Mouse (Mus musculus) cerebellum, postnatal 4 days (tissue): ENCODE data around the gene Hist1h1c.
"Not testable (repeated sequence)": the region's sequence is repeated elsewhere in the genome, so short reads cannot be mapped to it uniquely, and the experiment has no call there.

Experiments
- DNase-seq, 2 experiments: peaks; one replicate each; pipeline ENCODE4 v3.0.0; 2022; ENCODE audit warnings: low spot score in 2 of 2, mixed read lengths in 1 of 2

The Hist1h1c gene

DNA sequence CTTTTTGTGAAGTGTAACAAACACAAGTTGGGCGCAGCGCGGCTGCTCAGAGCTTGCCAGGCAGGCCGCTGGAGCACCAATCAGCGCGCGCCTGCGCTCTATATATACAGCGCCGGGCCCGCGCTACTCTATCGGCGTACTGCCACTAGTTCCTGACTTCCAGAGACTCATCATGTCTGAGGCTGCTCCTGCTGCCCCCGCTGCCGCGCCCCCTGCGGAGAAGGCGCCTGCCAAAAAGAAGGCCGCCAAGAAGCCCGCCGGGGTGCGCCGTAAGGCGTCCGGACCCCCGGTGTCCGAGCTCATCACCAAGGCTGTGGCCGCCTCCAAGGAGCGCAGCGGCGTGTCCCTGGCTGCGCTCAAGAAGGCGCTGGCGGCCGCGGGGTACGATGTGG lies at the start of gene Hist1h1c:
Gene Hist1h1c (plus strand): TSS at position 132 of the 392 bp plus-strand sequence.
- peak; percentile 65 to 88 for DNase-seq

DNA sequence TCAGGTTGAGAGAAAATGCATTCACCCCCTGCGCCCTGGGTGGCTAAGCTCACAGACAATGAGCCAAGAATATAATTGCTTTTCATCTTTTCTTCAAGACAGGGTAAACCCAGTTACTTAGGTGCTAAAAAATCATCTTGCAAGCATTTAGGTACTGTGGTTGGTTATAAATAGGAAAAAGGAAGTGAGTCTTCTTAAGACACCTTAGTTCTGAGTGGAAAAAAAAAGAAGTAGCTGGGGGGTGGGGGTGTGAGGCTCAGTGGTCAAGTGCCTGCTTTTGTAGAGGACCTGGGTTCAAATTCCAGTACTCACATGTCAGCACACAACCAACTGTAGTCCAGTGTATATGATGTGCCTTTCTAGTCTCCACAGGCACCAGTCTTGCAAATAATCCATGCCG lies 49.7 kb upstream of the Hist1h1c start:
- no peak for DNase-seq

DNA sequence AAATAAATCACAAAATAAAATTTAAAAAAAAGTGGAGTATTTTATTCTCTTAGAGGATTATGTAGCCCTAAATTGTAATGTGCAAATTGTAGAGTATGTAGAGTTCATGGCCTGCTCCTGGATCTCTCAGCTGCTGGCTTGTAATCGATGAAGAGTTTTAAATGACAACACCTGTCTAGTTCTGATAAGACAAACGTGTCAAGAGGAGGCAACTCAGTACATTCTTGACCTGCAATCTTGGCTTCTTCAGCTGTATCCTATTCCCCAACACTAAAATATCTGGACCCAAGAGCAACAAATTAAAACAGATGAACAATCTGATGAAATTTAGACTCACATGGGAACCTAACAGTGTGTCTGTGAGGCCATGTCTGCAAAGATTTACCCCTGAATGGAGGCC lies 49.1 kb upstream of the Hist1h1c start:
- DNase-seq, result no peak

DNA sequence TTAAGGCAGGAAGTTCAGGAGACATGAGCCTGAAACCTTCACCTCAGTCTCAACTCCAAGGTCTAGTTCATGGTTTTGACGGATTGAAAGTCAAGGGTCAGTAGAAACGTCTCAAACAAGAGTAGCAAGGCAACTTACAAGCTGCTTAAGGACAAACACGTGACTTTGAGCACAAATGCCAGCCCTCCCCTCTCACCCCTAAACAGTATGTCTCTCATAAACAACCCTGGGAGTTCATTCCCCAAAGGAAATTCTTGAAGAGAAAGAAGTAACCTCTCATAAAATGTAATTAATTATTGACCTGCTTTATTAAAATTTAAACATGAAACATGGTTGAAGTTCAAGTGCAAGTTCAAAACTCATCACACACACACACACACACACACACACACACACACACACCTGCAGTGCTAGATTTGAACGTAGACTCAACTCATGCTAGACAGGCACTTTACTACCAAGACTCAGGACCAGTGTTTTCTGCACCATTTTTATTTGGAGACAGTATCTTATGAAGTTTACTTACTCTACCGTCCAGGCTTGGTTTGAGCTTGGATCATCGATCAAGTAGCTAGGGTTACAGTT lies 44.7 kb upstream of the Hist1h1c start:
- no peak for DNase-seq

DNA sequence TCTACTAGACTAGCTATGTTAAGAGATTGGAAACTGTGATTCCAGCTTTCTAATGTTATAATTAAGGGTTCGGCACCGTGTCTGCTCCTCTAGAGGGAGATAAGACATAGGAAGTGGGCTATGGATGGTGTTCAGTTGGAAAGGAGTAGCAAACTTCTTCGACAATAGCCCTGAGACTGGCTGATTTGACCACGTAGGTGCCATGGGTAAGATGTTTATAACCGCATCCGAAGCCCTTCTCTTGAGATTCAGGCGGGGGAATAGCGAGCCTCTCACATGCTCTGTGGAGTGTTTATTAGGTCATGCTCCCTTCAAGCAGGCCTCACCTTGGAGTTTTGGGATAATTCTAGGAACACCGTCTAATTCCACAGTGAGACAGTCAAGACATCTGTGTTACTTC lies 43.7 kb upstream of the Hist1h1c start:
- DNase-seq, result no peak

DNA sequence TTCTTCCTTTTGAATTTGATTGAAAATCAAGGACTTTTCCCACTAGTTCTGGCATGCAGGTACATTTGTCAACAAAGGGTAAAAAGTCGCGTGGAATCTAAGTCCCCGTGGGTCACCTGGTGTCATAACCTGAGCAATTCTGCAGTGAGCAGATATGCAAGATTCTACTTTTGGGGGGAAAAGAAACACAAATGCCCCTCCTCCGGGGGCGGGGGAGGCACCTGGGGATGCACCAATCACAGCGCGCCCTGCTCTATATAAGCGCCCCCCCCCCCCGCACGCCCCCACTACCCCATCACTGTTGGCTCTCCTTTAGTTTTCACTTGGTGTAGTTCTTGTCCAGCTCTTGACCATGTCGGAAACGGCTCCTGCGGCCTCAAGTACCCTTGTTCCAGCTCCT lies 43.1 kb upstream of the Hist1h1c start, which contains the start of gene Hist1h1t:
Gene Hist1h1t (plus strand): TSS at position 301 of the 400 bp plus-strand sequence.
- no peak for DNase-seq

DNA sequence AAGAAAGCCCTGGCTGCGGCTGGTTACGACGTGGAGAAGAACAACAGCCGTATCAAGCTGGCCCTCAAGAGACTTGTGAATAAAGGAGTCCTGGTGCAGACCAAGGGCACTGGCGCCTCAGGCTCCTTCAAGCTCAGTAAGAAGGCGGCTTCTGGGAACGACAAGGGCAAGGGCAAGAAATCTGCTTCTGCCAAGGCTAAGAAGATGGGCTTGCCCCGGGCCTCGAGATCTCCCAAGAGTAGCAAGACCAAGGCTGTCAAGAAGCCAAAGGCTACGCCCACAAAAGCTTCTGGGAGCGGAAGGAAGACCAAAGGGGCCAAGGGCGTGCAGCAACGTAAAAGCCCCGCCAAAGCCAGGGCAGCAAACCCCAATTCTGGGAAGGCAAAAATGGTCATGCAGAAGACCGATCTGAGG lies 42.5 kb upstream of the Hist1h1c start:
- no peak for DNase-seq

DNA sequence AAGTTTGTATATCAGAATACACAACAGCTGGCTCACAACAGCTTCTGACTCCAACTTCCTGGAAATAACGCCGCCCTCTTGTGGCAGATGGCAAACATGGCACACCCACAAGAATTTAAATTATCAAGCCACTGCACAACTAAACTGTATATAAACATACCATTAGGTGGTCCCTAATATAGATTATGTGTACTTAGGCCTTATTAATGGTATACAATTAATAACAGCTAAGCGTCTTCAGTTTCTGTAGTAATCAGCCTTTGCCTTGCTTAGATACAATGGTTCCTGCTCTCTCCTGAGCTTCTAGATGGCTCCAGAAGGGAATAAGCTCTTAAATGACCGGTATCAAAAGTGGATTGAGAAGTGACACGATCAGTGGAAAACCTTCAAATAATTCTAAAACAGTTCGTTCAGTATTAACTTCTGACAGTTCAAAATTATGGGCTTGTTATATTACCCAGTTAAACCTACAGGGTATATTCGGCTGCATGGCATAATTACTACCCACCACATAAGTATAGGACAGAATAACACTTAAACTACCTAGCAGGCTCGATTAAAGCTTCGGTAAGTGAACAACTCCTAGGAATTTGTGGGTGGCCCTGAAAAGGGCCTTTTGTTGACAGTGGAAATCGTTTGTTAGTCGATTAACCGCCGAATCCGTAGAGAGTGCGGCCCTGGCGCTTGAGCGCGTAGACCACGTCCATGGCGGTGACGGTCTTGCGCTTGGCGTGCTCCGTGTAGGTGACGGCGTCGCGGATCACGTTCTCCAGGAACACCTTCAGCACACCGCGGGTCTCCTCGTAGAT lies 40.9 kb upstream of the Hist1h1c start:
- DNase-seq, result peak in 1 of 2 experiments; percentile 49

DNA sequence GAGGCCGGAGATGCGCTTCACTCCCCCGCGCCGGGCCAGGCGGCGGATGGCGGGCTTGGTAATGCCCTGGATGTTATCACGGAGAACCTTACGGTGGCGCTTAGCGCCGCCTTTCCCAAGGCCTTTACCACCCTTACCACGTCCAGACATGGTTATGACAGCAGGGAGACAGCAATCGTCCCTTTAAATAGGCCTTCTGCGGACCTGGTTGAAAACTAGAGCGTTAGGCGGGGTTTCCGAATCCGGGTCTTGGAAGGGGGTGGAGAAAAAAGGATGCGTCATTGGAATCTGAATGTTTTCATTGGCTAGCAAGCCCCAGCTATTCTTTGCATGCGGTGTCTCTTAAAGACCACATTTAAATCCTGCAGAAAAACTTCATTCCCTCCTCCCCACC lies 40.3 kb upstream of the Hist1h1c start, which contains the start of gene Hist1h4c:
Gene Hist1h4c (minus strand): TSS at position 155 of the 394 bp plus-strand sequence.
- DNase-seq, result peak; percentile 95 to 98

DNA sequence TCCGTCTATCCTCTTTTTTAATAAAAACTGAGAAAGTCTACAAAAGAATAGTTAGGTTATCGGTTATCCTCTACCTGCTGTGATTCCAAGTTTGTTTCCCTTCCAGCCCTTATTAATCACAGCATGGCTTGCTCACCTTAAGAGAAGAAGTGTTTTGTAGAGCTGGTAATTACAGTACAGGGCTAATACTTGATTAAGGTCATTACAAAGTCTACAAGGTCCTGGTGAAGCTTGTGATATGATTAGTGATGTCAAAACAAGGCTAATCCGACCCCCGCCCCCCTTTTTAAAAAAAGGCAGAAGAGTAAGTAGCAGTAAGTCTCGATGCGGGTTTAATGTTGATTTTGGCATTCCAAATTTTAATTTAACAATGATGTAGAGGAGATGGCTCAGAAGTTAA lies 39.6 kb upstream of the Hist1h1c start:
- no peak for DNase-seq

DNA sequence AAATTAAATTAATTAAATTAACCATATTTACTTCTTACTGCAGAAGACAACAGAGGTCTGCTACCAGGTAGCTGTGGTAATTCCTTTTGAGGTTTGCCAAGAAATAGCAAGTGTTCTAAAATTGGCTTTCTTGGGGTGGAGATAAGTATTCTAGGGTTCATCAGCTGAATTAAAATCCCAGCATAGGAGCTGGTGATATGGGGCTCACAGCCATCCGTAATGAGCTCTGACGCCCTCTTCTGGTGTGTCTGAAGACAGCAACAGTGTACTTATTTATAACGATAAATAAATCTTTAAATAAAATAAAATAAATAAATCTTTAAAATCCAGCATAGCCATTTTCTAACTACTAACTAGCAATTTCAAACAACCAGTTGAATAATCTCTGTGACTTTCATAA lies 38.8 kb upstream of the Hist1h1c start:
- no peak for DNase-seq

DNA sequence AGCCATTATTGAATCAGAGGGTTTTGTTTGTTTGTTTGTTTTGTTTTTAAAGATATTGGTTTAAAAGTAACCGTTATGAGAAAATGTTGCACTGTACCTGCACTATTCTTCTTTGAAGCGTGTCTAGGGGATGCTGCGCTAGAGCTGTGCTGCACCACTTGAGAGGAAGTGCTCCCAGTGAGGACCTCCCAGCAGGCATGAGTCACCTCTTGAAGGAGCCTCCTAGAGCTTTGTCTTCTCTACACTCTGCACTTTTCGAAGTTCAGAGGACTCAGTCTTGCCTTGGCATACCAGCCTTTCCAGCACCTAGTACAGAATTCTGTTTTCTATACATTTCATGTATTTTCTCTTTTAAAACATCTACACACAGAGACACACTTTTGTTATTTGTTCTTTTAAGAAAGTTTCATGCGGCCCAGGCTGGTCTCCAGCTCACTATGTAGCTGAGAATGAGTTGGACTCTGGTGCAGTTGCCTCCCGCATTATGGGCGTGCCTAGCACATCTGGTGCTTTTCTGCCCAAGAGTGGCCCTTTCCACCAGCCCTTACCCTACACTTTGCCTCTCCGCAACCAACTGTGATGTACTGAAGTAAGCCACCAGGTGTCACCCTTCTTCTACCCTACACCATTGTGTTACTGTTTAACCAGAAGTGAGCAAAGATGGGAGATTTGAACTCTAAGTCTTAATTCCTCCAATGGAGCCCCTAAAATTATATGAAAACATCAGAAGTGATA lies 37.7 kb upstream of the Hist1h1c start:
- peak in 1 of 2 experiments; percentile 60 for DNase-seq

DNA sequence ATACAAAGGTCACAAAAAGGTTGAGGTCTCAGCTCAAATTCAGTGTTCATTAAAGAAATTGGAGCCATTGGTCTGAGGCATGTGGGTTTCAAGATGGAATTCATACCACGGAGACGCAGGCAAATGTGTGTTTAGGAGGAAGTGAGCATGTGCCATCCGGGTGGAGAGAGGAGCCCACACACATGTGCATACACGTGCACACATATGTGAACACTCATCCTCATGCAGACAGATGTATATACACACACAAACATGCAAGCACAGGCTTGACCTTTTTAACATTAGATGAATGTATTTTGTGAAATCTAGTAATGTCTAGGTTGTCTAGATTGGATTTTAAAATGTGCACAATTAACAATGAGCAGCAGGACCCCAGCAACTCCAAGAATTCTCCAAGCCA lies 36.4 kb upstream of the Hist1h1c start:
- DNase-seq, result no peak

DNA sequence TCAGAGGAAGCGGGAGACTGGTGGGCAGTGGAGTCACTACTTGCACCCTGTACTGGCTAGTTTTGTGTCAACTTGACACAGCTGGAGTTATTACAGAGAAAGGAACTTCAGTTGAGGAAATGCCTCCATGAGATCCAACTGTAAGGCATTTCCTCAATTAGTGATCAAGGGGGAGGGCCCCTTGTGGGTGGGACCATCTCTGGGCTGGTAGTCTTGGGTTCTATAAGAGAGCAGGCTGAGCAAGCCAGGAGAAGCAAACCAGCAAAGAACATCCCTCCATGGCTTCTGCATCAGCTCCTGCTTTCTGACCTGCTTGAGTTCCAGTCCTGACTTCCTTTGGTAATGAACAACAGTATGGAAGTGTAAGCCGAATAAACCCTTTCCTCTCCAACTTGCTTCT lies 35.8 kb upstream of the Hist1h1c start:
- DNase-seq, result not testable (repeated sequence)

DNA sequence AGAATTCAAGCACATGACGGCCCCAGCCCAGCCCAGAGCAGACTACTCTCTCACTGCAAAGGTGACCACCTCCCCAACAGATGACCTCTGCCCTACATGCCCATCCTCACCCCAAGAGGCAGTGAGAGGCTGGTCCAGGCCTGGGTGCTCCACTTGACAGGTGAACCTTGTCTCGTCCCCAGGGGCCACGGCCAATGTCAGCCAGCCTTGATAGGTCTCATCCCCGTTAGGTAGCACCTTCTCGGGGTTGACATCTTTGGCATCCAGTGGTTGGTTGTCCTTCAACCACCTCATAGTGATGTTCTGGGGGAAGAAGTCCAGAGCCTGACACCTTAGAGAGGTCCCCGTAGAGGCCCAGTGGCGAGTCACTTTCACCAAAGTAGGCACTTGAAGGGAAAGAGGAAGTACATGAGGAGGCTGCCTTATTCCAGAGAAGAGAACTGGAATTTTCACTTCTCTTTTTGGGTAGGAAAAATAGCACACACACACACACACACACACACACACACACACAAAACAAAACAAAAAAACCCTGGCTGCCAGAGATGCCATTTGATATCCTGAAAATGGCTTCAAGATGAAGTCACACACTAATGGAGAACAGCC lies 32.8 kb upstream of the Hist1h1c start:
- DNase-seq, result no peak

DNA sequence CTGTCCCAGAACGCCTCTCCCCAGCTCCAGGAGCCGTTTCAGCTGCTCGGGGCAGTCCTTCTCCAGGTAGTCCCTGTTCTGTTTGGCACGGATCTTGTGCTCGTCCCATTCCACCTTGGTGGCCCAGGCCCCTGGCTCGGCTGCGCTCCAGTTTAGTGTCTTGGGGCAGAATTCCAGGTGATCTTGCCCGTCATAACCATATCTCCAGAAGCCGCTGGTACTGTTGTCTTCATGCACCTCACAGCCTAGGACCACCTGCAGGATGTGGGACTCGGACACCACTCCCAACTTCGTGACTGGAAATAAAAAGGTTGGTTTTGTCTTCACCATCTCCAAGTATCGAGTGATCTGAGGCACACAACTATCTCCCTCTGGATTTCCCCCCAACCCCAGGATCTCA lies 31.8 kb upstream of the Hist1h1c start:
- DNase-seq, result no peak

DNA sequence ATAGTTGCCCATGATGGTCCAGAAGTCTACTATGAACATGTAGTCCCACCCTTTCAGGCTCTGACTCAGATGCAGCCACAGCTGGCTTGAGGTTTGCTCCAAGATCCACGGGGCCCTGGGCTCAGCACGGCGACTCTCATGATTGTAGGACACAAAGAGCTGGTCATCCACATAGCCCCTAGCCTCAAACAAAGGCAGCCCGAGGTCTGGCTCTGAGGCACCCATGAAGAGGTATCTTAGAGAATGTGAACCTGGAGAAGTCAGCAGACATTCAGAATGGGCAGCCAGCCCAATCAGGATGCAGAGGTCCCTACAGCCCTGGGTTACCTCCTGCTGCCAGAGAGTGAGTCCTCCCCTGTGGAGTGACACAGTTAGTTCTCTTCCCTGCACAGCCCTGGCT lies 30.6 kb upstream of the Hist1h1c start:
- no peak for DNase-seq

DNA sequence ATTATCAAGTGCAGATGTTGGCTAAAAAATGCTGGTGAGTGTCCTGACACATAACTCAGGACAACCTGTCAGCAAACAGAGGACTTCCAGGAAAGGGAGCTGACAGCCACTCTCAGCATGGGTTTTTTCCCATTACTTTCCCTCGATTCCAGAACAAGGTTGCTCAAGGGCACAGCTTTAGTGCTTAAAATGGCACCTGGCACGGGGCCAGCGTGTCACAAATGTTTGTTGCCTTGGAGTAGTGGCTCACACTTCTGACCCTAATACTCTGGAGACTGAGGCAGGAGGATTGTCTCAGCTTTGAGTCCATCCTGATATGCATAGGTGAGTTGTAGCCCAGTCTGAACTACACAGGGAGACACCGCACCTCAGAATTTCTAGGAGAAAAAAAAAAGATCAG lies 30.0 kb upstream of the Hist1h1c start:
- no peak for DNase-seq

DNA sequence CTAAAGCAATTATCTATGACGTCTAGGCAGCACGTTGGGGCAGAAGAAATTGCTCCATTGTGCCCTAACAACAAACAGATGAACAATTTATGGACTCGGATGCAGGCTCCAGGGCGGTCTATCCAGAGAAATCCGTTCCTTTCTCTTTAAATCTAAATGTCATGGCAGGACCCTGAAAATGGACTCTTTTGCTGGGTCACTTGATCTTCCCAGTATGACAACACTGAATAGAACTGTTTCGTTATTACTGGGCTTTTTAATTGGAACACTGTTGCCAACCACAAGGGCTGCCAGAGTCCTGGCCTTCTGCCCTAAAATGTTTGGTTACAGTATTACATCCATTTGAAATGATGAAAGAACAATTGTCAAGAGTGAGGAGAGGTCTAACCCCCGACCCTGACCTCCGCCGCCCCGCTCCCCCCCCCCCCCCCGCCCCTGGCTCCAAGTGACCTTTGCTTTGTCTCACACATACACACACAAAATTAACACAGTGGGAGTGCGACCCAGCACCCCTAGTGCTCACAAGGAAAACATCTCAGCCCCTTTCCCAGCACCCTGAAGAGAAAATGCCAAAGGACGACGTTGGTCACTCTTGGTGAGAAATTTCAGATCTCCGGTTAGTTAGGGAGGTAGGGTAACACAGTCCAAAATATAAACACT lies 28.8 kb upstream of the Hist1h1c start:
- DNase-seq, result no peak

DNA sequence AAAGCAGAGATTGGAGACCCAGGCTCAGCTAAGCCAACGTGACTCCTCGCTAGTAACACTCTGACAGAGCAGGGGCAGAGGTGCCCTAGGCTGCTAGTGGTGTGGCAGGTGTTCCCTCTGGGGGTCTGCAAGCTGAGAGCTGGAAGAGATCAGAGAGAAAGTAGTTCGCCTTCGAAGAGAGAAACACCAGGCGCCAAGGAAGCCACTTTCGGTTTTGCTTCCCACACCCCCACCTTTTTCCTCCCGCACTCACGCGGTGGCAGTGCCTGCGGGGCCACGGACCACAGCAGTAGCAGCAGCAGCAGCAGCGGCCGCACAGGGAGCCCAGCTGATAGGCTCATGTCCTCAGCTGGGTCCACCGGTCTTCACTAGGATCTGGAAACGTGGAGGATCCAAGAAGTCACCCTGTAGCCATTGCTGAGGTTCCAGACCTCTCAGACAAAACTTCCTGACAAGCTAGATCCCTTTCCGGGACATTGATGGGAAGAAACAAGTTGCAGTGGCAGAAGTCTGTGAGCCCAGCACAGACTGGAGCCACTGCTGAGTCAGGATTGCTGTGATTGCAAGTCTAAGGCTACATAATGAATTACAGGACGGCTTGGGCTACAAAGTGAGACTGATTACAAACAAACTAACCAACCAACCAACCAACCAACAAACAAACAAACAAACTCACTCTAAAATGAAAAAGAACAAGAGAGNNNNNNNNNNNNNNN lies 28.1 kb upstream of the Hist1h1c start, which contains the start of gene Hfe:
Gene Hfe (minus strand): TSS at position 481 of the 716 bp plus-strand sequence.
- no peak for DNase-seq
